Mouse (Mus musculus) thymus, adult 2 months (tissue): Measurements from ENCODE around the gene Cox10.
"Not testable (repeated sequence)": the region's sequence is repeated elsewhere in the genome, so short reads cannot be mapped to it uniquely, and the experiment has no call there.

Experiments
- CTCF ChIP-seq: fragments of 200-500 bp; IDR thresholded peaks from 2 replicates; pipeline ENCODE4 v1.5.1; 2012; ENCODE audit warnings: mild to moderate bottlenecking, control low read depth, low read length, moderate library complexity, borderline replicate concordance; ENCODE audit not compliant: control insufficient read depth, poor library complexity, insufficient read depth; ENCODE audit errors: extremely low read depth
- POLR2A ChIP-seq: fragments of 200-500 bp; IDR thresholded peaks from 2 replicates; pipeline ENCODE4 v1.6.1; 2012; ENCODE audit warnings: mild to moderate bottlenecking, low read length, control low read depth, moderate library complexity; ENCODE audit not compliant: control insufficient read depth, poor library complexity, insufficient read depth; ENCODE audit errors: extremely low read depth

GRCm38 (mm10) chr11:64123174-64123573 is 43.9 kb upstream of the Cox10 start:
- TF ChIP-seq CTCF, POLR2A: not testable (repeated sequence)
